Mouse (Mus musculus) heart, adult 2 months (tissue): ENCODE results near the gene Ecd. TPM values are rescaled to one million over a fixed set of nuclear protein-coding genes. Genes with fewer than 3 reads are reported as not detected.
"Not testable (repeated sequence)": the region's sequence is repeated elsewhere in the genome, so short reads cannot be mapped to it uniquely, and the experiment has no call there.

Experiments used
- DNase-seq, 2 experiments: peaks; one replicate each; pipeline ENCODE4 v3.0.0; 2021
- H3K27ac ChIP-seq: fragments of 200-600 bp; 2 replicates; pipeline ENCODE4 v1.8.1; 2022
- H3K27me3 ChIP-seq: fragments of 200-500 bp; 2 replicates; pipeline ENCODE4 v1.6.1; 2012; ENCODE audit warnings: mild to moderate bottlenecking, low read length, inconsistent platforms, mixed read lengths; ENCODE audit not compliant: control insufficient read depth, insufficient read depth
- H3K36me3 ChIP-seq: fragments of 200-500 bp; 2 replicates; pipeline ENCODE4 v1.6.1; 2012; ENCODE audit warnings: low read length, inconsistent platforms; ENCODE audit not compliant: control insufficient read depth, insufficient read depth
- H3K4me1 ChIP-seq: fragments of 200-500 bp; 2 replicates; pipeline ENCODE4 v1.6.1; 2011; ENCODE audit warnings: low read length; ENCODE audit not compliant: control insufficient read depth, insufficient read depth
- H3K4me3 ChIP-seq: fragments of 200-600 bp; 2 replicates; pipeline ENCODE4 v1.8.1; 2022
- H3K79me2 ChIP-seq: fragments of 200-500 bp; replicated peaks from 2 replicates; pipeline ENCODE4 v1.6.1; 2012; ENCODE audit warnings: mild to moderate bottlenecking, inconsistent platforms, low read length, moderate library complexity, mixed read lengths; ENCODE audit not compliant: control insufficient read depth, insufficient read depth
- H3K9ac ChIP-seq: fragments of 200-500 bp; 2 replicates; pipeline ENCODE4 v1.6.1; 2012; ENCODE audit warnings: low read depth, mild to moderate bottlenecking, control low read depth, inconsistent platforms, low read length, mixed read lengths
- CTCF ChIP-seq: fragments of 200-600 bp; IDR thresholded peaks from 2 replicates; pipeline ENCODE4 v1.8.1; 2022; ENCODE audit warnings: antibody characterized with exemption, mild to moderate bottlenecking, moderate library complexity
- EP300 ChIP-seq: fragments of 200-500 bp; IDR thresholded peaks from 2 replicates; pipeline ENCODE4 v1.6.1; 2011; ENCODE audit warnings: low read depth, low read length, control low read depth; ENCODE audit not compliant: insufficient read depth
- POLR2A ChIP-seq: fragments of 200-500 bp; IDR thresholded peaks from 2 replicates; pipeline ENCODE4 v1.6.1; 2011; ENCODE audit warnings: mild to moderate bottlenecking, low read depth, low read length, control low read depth; ENCODE audit not compliant: insufficient read depth
- WGBS: fragments of 180-500 bp; shearing (Covaris S2); methylation state at CpG from one replicate; pipeline ENCODE4 v1.1.7; 2018; 5-methylcytosine and 5-hydroxymethylcytosine counted together
- intact Hi-C: fragments of 180-260 bp; cut with DNase I; formaldehyde crosslinking; loops from one replicate; pipeline ENCODE4 v1.15.1; 2025
- polyA plus RNA-seq: library from polyadenylated mRNA; depleted of rRNA; stranded (reverse); fragments of >200 nt; gene quantifications from 2 replicates; pipeline ENCODE4 v1.2.3, GENCODE M21; 2012; rRNA removed
- total RNA-seq, 2 experiments: library from RNA; stranded (reverse); gene quantifications; 2 replicates each; pipeline ENCODE4 v1.2.3; 2021

Ecd gene
- total and polyA plus RNA-seq, 3 experiments, result 16.2 to 36.9 (median 31.7) TPM

DNA sequence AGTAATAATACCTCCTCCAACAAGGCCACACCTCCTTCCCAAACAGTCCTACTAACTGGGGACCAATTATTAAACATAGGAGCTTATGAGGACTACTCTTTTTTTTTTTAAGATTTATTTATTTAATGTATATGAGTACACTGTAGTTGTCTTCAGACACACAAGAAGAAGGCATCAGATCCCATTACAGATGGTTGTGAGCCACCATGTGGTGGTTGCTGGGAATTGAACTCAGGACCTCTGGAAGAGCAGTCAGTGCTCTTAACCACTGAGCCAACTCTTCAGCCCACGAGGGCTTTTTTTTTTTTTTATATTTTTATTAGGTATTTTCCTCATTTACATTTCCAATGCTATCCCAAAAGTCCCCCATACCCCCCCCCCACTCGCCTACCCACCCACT, 42.8 kb downstream of the Ecd start:
- H3K4me3 ChIP-seq, DNase-seq, intact Hi-C loops, H3K27ac ChIP-seq, H3K79me2 ChIP-seq, H3K27me3 ChIP-seq, H3K9ac ChIP-seq, H3K36me3 ChIP-seq, H3K4me1 ChIP-seq: not testable (repeated sequence)
- WGBS, result 79% methylated on average over 2 of the region's 2 CpGs
- peak; percentile 23 for TF ChIP-seq CTCF

DNA sequence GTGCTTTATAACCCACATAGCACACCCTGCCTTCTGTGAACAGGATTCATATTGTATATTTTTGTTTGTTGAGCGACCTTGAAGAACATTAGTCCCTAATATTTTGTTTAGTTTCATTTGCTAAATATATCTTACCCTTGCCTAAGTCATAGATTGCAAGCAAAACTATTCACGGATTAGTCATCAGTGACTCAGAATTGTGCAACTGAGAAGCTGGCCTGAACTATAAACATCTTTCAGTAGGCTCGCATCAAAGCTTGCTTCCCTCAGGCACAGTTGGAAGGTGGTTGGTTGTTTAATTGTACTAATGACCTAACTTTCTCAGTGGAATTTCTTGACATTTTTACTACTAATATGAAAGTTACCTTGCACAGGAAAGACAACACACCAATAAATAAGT, 49.8 kb downstream of the Ecd start:
- no peaks in the 10 kb centered on the region for H3K27me3 ChIP-seq
- no peaks in the 10 kb centered on the region for H3K79me2 ChIP-seq
- WGBS, result 44% methylated on average over 3 of the region's 3 CpGs
- TF ChIP-seq CTCF (no peak), EP300 (no peak), POLR2A (no peak)
- no peak overlapping the region for H3K4me3 ChIP-seq
- H3K4me1 ChIP-seq, result peaks cover 3% of the 10 kb centered on the region
- peak overlapping the region; percentile 53; the same call in 1 of the 2 replicates for H3K27ac ChIP-seq
- intact Hi-C loops, result loop anchor here (5.0 kb wide), 1 partner anchor 49 kb away; the partner anchor contains the start of genes Ecd and Fam149b
- peak in 1 of 2 experiments; percentile 25 for DNase-seq
- peaks cover 5% of the 10 kb centered on the region for H3K36me3 ChIP-seq
- no peak overlapping the region for H3K9ac ChIP-seq

- no peaks in the 10 kb centered on the region for H3K27me3 ChIP-seq
- 84% methylated on average over 3 of the region's 3 CpGs for WGBS
- H3K4me3 ChIP-seq, result no peak overlapping the region
- peaks cover 3% of the 10 kb centered on the region for H3K4me1 ChIP-seq
- DNase-seq, result no peak
- intact Hi-C loops, result loop anchor here (5.0 kb wide), 1 partner anchor 50 kb away; the partner anchor contains the start of genes Ecd and Fam149b
- peaks cover 5% of the 10 kb centered on the region for H3K36me3 ChIP-seq
- no peak for TF ChIP-seq EP300
- no peak for TF ChIP-seq CTCF
- TF ChIP-seq POLR2A, result no peak
- no peaks in the 10 kb centered on the region for H3K79me2 ChIP-seq
- peak overlapping the region; percentile 53; the same call in 1 of the 2 replicates for H3K27ac ChIP-seq
- no peak overlapping the region for H3K9ac ChIP-seq
Observed at GRCm38 (mm10) chr14:20297616-20298015, 50.3 kb downstream of the Ecd start.

- Histone ChIP-seq H3K4me1 (peaks cover 3% of the 10 kb centered on the region), H3K27me3 (no peaks in the 10 kb centered on the region), H3K36me3 (peaks cover 5% of the 10 kb centered on the region), H3K4me3 (peak overlapping the region; percentile 72), H3K27ac (peak overlapping the region; percentile 64), H3K79me2 (no peaks in the 10 kb centered on the region), H3K9ac (peak overlapping the region; percentile 72)
- intact Hi-C loops, result loop anchor here (5.0 kb wide), 1 partner anchor 52 kb away; the partner anchor contains the start of genes Ecd and Fam149b
- no peak for DNase-seq
- 27% methylated on average over 8 of the region's 8 CpGs for WGBS
- TF ChIP-seq POLR2A, result no peak
- no peak for TF ChIP-seq CTCF
- TF ChIP-seq EP300, result no peak
Observed at GRCm38 (mm10) chr14:20294947-20295346, 53.0 kb downstream of the Ecd start.

DNA sequence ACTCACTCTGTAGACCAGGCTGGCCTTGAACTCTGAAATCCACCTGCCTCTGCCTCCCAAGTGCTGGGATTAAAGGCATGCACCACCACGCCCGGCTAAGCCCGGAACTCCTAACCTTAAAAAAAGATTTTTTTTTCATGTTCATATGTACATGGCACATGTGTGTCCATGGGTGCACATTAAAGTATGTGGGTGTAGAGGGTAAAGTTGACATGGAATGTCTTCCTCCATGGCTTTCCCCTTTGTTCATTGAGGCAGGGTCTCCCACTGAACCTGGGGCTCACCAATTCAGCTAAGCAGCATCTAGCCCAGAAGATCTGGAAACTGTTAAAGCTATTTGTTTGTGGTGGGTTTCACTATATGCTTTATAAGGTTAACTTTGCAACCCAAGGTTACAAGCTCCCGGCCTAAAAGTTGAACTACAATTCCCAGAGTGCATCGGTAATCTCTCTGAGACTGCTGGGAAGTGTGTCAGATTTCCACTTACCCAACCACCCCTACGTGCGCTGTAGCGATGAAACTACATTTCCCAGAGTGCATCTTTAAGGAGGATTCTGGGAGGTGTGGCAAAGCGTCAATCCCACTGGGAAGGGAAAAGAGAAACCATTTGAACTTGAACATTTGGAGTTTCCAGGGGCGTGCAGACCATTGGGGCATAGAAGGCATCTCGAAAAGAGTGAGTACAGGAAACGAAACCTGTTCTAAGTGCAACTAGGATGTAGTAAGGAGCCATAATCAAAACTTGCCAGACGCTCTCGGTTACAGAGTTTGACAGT, 53.6 kb downstream of the Ecd start, which contains the start of gene Nudt13:
Gene Nudt13, plus strand, starts transcription at position 581 of the 776 bp plus-strand sequence.
- H3K4me3 ChIP-seq, result peak within 1 kb of the TSS; percentile 72
- DNase-seq, result peak; percentile 76 to 88
- intact Hi-C loops, result no loop called here
- no peaks in the 10 kb centered on the region for H3K79me2 ChIP-seq
- peaks cover 3% of the 10 kb centered on the region for H3K4me1 ChIP-seq
- peaks cover 5% of the 10 kb centered on the region for H3K36me3 ChIP-seq
- peak within 1 kb of the TSS; percentile 78 for H3K9ac ChIP-seq
- peak within 1 kb of the TSS; percentile 64 for H3K27ac ChIP-seq
- WGBS, result 22% methylated on average over 14 of the region's 14 CpGs
- H3K27me3 ChIP-seq, result no peaks in the 10 kb centered on the region
- peak; percentile 65; the same call in 1 of the 2 replicates for TF ChIP-seq EP300
- TF ChIP-seq POLR2A, result peak; percentile 81
- TF ChIP-seq CTCF, result no peak

DNA sequence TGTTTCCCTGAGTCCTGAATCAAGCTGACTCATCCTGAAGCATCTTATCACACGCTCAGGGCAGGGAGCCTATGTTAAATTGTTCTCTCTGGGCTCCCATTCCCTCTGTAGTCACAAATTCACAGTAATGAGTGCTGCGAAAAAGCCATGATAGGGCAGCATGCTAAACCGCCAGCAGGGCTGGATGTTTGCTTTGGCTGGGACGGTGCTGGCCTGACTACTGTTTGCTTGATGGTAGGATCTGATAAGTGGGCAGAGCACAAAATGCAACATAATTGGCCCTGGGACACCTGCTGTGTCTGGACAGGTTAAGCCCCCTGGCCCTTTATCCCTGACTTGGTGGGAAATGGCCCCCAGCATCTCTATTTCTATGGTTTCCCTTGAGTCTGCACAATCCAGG, 56.5 kb downstream of the Ecd start:
- peaks cover 3% of the 10 kb centered on the region for H3K4me1 ChIP-seq
- H3K79me2 ChIP-seq, result no peaks in the 10 kb centered on the region
- DNase-seq, result no peak
- no peak overlapping the region for H3K4me3 ChIP-seq
- H3K9ac ChIP-seq, result no peak overlapping the region
- no peak for TF ChIP-seq POLR2A
- TF ChIP-seq CTCF, result no peak
- TF ChIP-seq EP300, result no peak
- 60% methylated on average over 4 of the region's 4 CpGs for WGBS
- no peaks in the 10 kb centered on the region; the same call in 1 of the 2 replicates for H3K27me3 ChIP-seq
- intact Hi-C loops, result no loop called here
- peaks cover 3% of the 10 kb centered on the region; the same call in 1 of the 2 replicates for H3K36me3 ChIP-seq
- no peak overlapping the region for H3K27ac ChIP-seq

Other genes with a start within 250 kb of the Ecd start
- 1 to 10 TPM; 2.6 to 2.8 TPM for gene Saysd1, start 209.6 kb downstream of the Ecd start, total RNA-seq
- 4.7 and 5.0 TPM in 2 replicates for gene Saysd1, start 209.6 kb downstream of the Ecd start, polyA plus RNA-seq
- gene Kcnk5, start 166.3 kb downstream of the Ecd start, total RNA-seq, result under 1 TPM; 0.65 to 0.70 TPM
- 0.84 and 0.91 TPM in 2 replicates for gene Kcnk5, start 166.3 kb downstream of the Ecd start, polyA plus RNA-seq
- not detected for gene Kcnk16, start 78.9 kb downstream of the Ecd start, total RNA-seq
- gene Kcnk16, start 78.9 kb downstream of the Ecd start, polyA plus RNA-seq, result not detected in 2 replicates
- gene Nudt13, start 53.4 kb downstream of the Ecd start, total RNA-seq, result 10 to 100 TPM; 35.7 to 37.7 TPM
- 27.4 and 34.1 TPM in 2 replicates for gene Nudt13, start 53.4 kb downstream of the Ecd start, polyA plus RNA-seq
- gene Fam149b, start within 50 bp of the Ecd start, total RNA-seq, result 10 to 100 TPM; 29.6 to 30.1 TPM
- gene Fam149b, start within 50 bp of the Ecd start, polyA plus RNA-seq, result 23.1 and 36.5 TPM in 2 replicates
- gene Dnajc9, start 40.8 kb upstream of the Ecd start, total RNA-seq, result 10 to 100 TPM; 11.9 to 13.4 TPM
- gene Dnajc9, start 40.8 kb upstream of the Ecd start, polyA plus RNA-seq, result 7.2 and 8.2 TPM in 2 replicates
- 10 to 100 TPM; 68.6 to 74.9 TPM for gene Mrps16, start 45.5 kb upstream of the Ecd start, total RNA-seq
- gene Mrps16, start 45.5 kb upstream of the Ecd start, polyA plus RNA-seq, result 54.7 and 65.4 TPM in 2 replicates
- gene Cfap70, start 104.1 kb upstream of the Ecd start, total RNA-seq, result not detected
- 0.70 TPM in 1 of 2 replicates, not detected in the other for gene Cfap70, start 104.1 kb upstream of the Ecd start, polyA plus RNA-seq
- 10 to 100 TPM; 49.3 to 55.1 TPM for gene Anxa7, start 132.0 kb upstream of the Ecd start, total RNA-seq
- 55.1 and 76.0 TPM in 2 replicates for gene Anxa7, start 132.0 kb upstream of the Ecd start, polyA plus RNA-seq
- gene Mss51, start 148.8 kb upstream of the Ecd start, total RNA-seq, result under 1 TPM; 0.26 to 0.48 TPM
- gene Mss51, start 148.8 kb upstream of the Ecd start, polyA plus RNA-seq, result 0.31 and 0.53 TPM in 2 replicates
- gene Ppp3cb, start 198.5 kb upstream of the Ecd start, total RNA-seq, result 10 to 100 TPM; 60.9 to 69.2 TPM
- gene Ppp3cb, start 198.5 kb upstream of the Ecd start, polyA plus RNA-seq, result 16.0 and 35.0 TPM in 2 replicates